Mouse (Mus musculus) pancreas, adult 10 weeks (tissue): Measurements from ENCODE around the gene Krtdap. TPM values are rescaled to one million over a fixed set of nuclear protein-coding genes. Genes with fewer than 3 reads are reported as not detected.

Source experiments
- polyA plus RNA-seq: library from polyadenylated mRNA; stranded (reverse); fragments of 350-450 nt; fragmentation: Illumina TruSeq; extraction: RNeasy Lipid Tissue Mini Kit (QIAGEN cat#74804); gene quantifications from one replicate; pipeline ENCODE4 v1.2.3, GENCODE M21; 2015; ENCODE audit warnings: low read depth, low replicate concordance; ENCODE audit not compliant: insufficient read depth

The Krtdap gene
- not detected for polyA plus RNA-seq

DNA sequence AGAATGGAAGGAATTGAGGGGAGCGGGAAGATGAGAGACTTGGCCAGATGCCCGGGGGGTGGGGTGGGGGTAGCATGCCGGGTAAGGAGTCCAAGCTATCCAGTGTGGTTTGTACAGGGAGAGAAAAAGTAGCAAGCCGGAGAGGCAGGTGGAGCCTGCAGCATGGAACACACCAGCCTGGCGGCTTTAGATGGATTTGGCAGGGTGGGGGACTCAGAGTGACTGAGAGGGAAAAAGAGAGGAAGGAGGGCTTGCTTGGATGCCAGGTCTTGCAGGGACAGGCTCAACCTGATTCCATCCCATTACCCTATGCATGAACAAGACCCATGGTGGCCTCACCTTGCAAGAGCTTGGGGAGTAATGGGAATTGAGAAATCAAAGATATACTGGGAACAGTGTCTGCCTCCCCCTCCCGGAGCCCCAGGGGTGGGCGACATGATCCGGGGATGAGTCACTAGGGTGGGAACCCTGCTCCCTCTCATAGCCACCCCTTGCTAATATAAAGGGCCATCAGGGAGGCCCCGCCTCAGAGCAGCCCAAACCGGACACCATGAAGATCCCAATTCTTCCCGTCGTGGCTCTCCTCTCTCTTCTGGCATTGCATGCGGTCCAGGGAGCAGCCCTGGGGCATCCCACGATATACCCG, at the start of gene Krtdap:
Gene Krtdap (plus strand): TSS at position 520 of the 646 bp plus-strand sequence.

DNA sequence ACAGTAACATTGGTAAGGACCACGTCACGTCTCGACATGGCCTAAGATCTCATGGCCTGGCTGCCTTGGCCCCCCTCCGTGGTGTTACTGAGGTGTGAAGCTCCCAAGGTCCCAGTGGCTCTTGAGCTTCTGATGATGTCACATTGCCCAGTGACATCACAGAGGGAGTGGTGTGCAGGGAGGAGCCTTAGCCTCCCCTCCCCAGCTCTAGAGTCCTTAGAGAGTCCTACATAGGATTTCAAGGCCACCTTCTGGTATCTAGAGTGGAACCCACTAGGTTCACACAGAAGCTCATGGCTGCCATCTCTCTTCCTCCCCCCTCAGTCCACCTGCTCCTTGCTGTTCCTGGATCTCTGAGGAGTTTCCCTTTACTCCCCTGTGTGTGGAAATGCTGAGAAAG, 44.1 kb upstream of the Krtdap start, which contains the start of gene Gapdhs:
Gene Gapdhs (minus strand): TSS at position 65 of the 400 bp plus-strand sequence.

DNA sequence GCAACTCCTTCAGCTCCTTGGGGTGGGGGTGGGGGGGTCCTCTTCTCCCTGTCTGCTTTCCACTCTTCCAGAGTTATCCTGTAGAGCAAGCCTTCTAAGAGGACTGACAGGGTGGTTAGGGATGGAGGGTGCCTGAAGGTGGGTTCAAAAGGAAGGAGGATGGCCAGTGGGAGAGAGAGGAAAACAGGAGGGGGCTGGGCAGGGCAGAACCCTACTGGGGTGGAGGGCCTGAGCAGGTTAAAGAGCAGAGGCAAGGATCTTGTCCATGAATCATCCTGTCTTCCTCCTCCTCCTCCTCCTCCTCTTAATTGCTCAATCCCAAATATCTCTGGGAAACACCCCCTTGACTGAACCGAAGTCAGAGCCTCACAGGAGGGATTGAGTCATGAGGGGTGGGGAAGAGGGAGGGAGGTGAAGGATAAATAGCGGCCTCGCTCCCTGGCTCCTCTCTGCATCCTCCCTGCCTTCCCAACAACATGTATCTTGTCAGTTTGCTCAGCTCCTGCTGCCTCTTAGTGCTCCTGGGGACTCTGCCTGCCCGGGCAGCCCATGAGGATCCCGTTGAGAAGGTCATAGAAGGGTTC, 36.5 kb upstream of the Krtdap start, which contains the start of gene Sbsn:
Gene Sbsn (plus strand): TSS at position 386 of the 584 bp plus-strand sequence.

DNA sequence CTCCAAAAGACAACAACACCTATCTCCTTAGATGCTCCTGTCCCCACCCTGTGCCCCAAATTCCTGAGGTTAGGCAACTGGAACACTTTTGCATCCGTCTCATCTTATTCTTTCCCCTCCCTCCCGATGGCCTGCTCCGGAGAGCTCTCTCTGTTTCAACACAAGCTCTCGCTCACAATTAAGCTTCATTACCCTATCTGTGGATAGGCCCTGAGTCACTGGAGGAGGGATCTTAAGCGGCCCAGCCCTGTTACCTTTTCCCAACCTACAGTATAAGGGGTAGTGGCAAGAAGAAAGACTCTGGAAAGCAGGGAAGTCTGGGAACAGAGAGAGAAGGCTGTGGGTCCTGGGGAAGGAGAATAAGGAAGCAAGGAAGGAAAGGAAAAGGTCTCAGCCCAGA, 24.2 kb upstream of the Krtdap start, which contains the start of gene Dmkn:
Gene Dmkn (plus strand): TSS at position 301 of the 400 bp plus-strand sequence.

DNA sequence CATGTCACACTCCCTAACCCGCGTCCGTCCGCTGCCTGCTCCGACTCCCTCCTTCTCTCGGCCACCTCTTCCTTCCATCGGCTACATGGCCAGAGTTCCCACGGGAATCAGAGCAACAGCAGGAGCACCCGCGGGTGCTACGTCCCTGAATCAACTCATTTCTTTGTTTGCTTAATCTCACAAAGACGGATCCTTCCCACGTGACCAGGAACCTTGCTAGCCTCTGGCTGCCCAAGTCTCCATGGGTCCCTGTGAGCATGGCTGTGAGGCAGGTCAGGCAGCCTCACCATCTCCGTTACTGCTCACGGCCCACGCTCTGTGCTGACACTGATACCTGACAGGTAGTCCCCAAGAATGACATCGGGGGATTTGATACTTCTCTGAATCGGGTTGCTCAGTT, 36.0 kb downstream of the Krtdap start, which contains the start of gene Ffar2:
Gene Ffar2 (minus strand): TSS at position 101 of the 400 bp plus-strand sequence.

Other genes starting within 250 kb of the Krtdap start
- gene Hspb6, start 235.7 kb upstream of the Krtdap start, polyA plus RNA-seq: 4.7 TPM
- gene Proser3, start 235.6 kb upstream of the Krtdap start, polyA plus RNA-seq: 3.7 TPM
- 63.0 TPM for gene Lin37, start 228.1 kb upstream of the Krtdap start, polyA plus RNA-seq
- 5.9 TPM for gene U2af1l4, start 224.6 kb upstream of the Krtdap start, polyA plus RNA-seq
- gene Gm49396, start 224.6 kb upstream of the Krtdap start, polyA plus RNA-seq: 6.8 TPM
- gene Psenen, start 224.3 kb upstream of the Krtdap start, polyA plus RNA-seq: 57.9 TPM
- 8.7 TPM for gene Igflr1, start 222.5 kb upstream of the Krtdap start, polyA plus RNA-seq
- 13.3 TPM for gene Kmt2b, start 199.2 kb upstream of the Krtdap start, polyA plus RNA-seq
- not detected for gene Zbtb32, start 189.0 kb upstream of the Krtdap start, polyA plus RNA-seq
- not detected for gene Upk1a, start 175.0 kb upstream of the Krtdap start, polyA plus RNA-seq
- 125 TPM for gene Cox6b1, start 161.7 kb upstream of the Krtdap start, polyA plus RNA-seq
- not detected for gene Etv2, start 152.0 kb upstream of the Krtdap start, polyA plus RNA-seq
- 13.4 TPM for gene Rbm42, start 137.6 kb upstream of the Krtdap start, polyA plus RNA-seq
- gene Haus5, start 122.9 kb upstream of the Krtdap start, polyA plus RNA-seq: 5.9 TPM
- gene Pmis2, start 116.3 kb upstream of the Krtdap start, polyA plus RNA-seq: not detected
- not detected for gene 2200002J24Rik, start 89.0 kb upstream of the Krtdap start, polyA plus RNA-seq
- gene Atp4a, start 75.7 kb upstream of the Krtdap start, polyA plus RNA-seq: 0.65 TPM
- 89.1 TPM for gene Tmem147, start 58.4 kb upstream of the Krtdap start, polyA plus RNA-seq
- gene Gapdhs, start 44.2 kb upstream of the Krtdap start, polyA plus RNA-seq: not detected
- 11.2 TPM for gene Sbsn, start 36.4 kb upstream of the Krtdap start, polyA plus RNA-seq
- 10.9 TPM for gene Dmkn, start 24.1 kb upstream of the Krtdap start, polyA plus RNA-seq
- gene Ffar2, start 35.9 kb downstream of the Krtdap start, polyA plus RNA-seq: 1.1 TPM
- gene Ffar3, start 68.3 kb downstream of the Krtdap start, polyA plus RNA-seq: 1.0 TPM
- gene Ffar1, start 73.7 kb downstream of the Krtdap start, polyA plus RNA-seq: 2.4 TPM
- gene Cd22, start 92.4 kb downstream of the Krtdap start, polyA plus RNA-seq: 0.94 TPM
- gene Mag, start 127.0 kb downstream of the Krtdap start, polyA plus RNA-seq: not detected
- 330 TPM for gene Hamp2, start 136.8 kb downstream of the Krtdap start, polyA plus RNA-seq
- gene Hamp, start 156.1 kb downstream of the Krtdap start, polyA plus RNA-seq: not detected
- gene Usf2, start 168.9 kb downstream of the Krtdap start, polyA plus RNA-seq: 32.1 TPM
- 15.2 TPM for gene Lsr, start 185.6 kb downstream of the Krtdap start, polyA plus RNA-seq
- gene Fam187b, start 185.9 kb downstream of the Krtdap start, polyA plus RNA-seq: 3.6 TPM